8 mouse cellular contexts compared by ENCODE assay signal in the genomic region with DNA sequence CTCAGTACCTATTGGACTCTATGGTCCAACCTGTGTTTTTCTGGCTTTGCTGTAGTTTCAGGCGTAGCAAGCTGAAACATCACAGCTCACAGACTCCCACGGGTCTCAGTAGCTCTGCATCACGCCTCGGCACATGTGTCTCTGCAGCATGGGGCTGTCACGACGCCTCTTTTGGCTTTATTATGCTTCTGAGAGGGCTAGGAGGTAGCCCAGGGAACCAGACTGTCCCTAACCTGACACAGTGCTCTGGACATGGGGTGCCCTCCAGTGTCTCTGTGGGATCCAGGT.
DNase-seq lines count a peak whose midpoint lies in the region; ATAC-seq lines count a peak whose summit lies in the region.

No protein-coding gene starts in this region.

- ATAC-seq in frontal cortex, adult (ENCODE audit: low TSS enrichment): peak; percentile 32; the same call in 1 of the 2 replicates

- no peak for DNase-seq in frontal cortex, postnatal 10 days (ENCODE audit: low spot score in 2 of 2)
- peak; percentile 85 for DNase-seq in right cerebral cortex, adult 18-20 months
- DNase-seq in right cerebral cortex, postnatal 14 days: no peak
- DNase-seq in layer of hippocampus, adult 9-11 months: peak; percentile 76
- peak; percentile 47 for DNase-seq in naive thymus-derived CD4-positive, alpha-beta T cell, adult 2 months (ENCODE audit: low read depth)
- DNase-seq in ovary, adult 18-20 months (ENCODE audit: low spot score): no peak
- no peak for DNase-seq in urinary bladder, postnatal 14 days (ENCODE audit: low spot score)

Comparison
In these comparisons a context has a peak if more than half of its experiments do, and no peak if none do; other contexts are left out.
1. DNase-seq: peak in right cerebral cortex, adult 18-20 months (single experiment), layer of hippocampus, adult 9-11 months (single experiment) and naive thymus-derived CD4-positive, alpha-beta T cell, adult 2 months (single experiment); none in frontal cortex, postnatal 10 days (0 of 2), right cerebral cortex, postnatal 14 days (single experiment), ovary, adult 18-20 months (single experiment) and urinary bladder, postnatal 14 days (single experiment).